Mouse (Mus musculus) c-Kit-positive CD71-positive TER-119-negative erythroid progenitor cells, embryonic 14.5 days (primary cell): Measurements from ENCODE around the gene Olfr177.

Experiments
- DNase-seq: peaks from one replicate; pipeline ENCODE4 v3.0.0-alpha.2; 2013; ENCODE audit warnings: low read depth

Olfr177 gene

DNA sequence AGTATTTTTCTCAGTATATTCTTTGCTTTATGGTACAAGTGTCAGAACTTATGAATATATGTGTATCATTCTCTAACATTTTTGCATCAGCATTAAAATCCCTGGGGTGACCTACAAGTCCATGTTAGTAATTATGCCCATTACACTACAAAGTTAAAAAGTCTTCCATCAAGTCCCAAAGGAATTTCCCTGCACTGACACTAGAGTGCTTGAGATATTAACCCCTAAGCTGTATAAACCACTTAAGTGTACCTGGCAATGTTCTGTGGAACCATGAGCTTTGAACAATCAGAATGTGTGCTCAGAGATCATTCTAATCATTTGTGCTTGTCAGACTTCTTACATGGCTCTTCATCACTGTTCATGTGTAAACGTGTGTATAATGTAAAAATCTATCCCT, at the start of gene Olfr177:
Gene Olfr177 (minus strand): TSS at position 101 of the 400 bp plus-strand sequence.
- no peak for DNase-seq

DNA sequence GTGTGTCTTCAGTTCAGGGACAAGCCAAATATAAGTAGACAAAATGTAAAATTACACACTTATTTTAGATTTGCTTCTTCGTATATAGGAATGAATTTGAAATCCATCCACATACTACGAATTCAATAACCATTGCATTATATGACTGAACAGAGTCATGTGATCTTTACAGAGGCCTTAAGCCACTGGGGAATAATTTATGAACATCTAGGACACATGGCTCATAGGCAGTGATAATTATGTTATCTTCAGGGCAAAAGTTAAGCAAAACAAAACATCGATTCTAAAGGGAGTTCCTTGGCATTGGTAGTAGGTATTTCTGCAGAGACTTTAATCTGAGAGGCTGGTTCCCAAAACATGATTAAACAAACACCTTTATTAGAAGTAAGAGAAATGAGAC, 17.4 kb upstream of the Olfr177 start, which contains the start of gene Olfr178:
Gene Olfr178 (minus strand): TSS at position 101 of the 400 bp plus-strand sequence.
- no peak for DNase-seq

DNA sequence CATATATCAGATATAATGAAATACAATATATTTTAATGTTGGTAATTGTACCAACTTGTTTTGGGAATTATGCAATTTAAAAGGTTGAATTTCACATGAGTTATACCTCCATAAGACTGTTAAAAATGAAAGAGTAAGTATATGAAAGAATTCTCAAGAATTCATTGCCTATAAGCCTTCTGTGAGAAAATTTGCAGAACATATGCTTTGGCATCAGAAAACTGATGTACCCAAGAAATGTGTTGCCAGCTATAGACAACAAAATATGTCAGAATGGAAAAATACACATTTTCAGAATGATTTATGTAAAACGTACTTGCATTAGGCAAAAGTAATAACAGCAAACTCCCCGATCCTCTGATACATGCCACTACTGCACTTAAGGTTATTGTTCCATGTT, 9.8 kb upstream of the Olfr177 start:
- no peak for DNase-seq

DNA sequence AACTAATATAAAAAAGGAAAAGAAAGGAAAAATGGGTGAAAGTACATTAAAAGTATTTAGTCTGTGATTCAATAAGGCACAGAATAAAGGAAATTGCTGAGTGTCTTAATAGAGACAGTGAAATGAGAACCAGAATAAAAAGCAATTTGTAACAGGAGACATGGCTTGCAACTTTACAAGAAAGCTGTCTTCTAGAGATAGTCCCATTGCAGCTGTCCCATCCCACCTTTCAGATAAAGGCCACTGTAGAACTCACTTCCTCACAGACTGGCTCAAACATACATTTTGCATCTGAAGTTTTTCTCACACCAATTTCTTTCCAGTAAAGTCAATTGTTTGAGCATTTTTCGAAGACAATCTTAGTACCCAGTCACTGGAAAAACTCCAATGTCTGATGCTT, 13.1 kb downstream of the Olfr177 start:
- DNase-seq: no peak

DNA sequence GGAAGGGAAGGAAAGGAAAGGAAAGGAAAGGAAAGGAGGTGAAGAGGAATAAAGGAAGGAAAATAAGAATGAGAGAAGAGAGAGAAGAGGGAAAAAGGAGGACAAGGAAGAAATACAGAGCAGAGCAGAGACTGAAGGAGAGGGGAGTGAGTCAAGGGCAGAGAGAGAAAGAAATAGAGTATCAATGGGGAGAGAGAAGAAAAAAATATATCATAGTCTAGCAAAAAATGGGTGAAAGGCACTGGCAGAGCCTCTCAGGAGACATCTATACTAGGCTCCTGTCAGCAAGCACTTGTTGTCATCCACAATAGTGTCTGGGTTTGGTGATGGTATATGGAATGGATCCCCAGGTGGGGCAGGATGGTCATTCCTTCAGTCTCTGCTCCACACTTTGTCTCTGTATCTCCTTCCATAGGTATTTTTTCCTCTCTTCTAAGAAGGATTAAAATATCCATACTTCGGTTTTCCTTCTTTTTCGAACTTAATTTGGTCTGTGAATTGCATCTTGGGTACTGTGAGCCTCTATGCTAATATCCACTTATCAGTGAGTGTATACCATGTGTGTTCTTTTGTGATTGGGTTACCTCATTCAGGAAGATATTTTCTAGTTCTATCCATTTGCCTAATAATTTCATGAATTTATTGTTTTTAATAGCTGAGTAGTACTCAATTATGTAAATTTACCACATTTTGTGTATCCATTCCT, 14.4 kb downstream of the Olfr177 start:
- no peak for DNase-seq

DNA sequence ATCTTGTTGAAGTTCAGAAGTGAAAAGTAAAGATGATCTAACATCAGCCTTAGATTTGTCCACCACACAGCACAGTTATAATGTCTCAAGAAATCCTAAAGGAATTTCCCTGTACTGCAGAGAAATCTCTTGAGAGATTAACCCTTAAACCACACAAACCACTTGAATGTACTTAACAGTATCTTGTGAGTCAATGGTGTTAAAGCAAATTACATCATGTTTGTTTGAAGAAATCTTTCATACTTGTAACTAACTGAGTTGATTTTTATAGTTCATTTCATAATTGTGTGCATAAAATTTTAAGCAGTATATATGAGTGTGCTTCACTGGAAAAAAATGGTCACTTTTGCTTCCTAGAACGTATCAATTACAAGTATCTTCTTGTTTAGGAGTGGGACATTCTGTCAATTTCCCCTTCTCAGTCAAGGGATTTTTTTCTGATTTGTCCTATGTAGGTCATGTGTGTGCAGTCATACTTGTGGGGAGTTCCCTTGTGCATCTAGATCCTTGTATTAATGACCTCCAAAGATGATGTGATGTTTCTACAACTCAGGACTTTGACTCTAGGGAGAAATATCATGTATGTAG, 47.7 kb downstream of the Olfr177 start, which contains the start of gene Olfr175-ps1:
Gene Olfr175-ps1 (minus strand): TSS at position 51 of the 588 bp plus-strand sequence.
- no peak for DNase-seq
